Mouse (Mus musculus) neutrophil, adult 83 days (primary cell): ENCODE results near the gene Sem1. TPM values are rescaled to one million over a fixed set of nuclear protein-coding genes. Genes with fewer than 3 reads are reported as not detected.

ENCODE experiments used
- total RNA-seq, 2 experiments: library from RNA; stranded (reverse); gene quantifications; one replicate each; pipeline ENCODE4 v1.2.4; 2023

Sem1 gene
- 100 to 1,000 TPM; 187 to 214 TPM for total RNA-seq

GRCm38 (mm10) chr6:6578304-6579149 is at the start of gene Sem1:
Gene Sem1 (minus strand): TSS chr6:6578663.

